Mouse (Mus musculus) midbrain, embryonic 16.5 days (tissue): ENCODE measurements at regions not wholly inside any gene's neighbourhood (a gene's known extent, or its start where the extent isn't known, plus 50 kb on each side); places are given as distances from the start of the nearest gene placed in this dataset.
"Not testable (repeated sequence)": the region's sequence is repeated elsewhere in the genome, so short reads cannot be mapped to it uniquely, and the experiment has no call there.

Experiments used
- ATAC-seq: fragments of 200-750 bp; cut with Nextera tagmentation; 2 replicates; pipeline ENCODE4 v1.8.0; 2017; ENCODE audit warnings: moderate TSS enrichment
- H3K27ac ChIP-seq: fragments of 300-500 bp; sonication (generic); 2 replicates; pipeline ENCODE4 v1.5.1; 2014; ENCODE audit warnings: mild to moderate bottlenecking, low read length, mixed read lengths
- H3K27me3 ChIP-seq: fragments of 300-500 bp; sonication (generic); 2 replicates; pipeline ENCODE4 v1.6.1; 2014; ENCODE audit warnings: low read depth, low read length, mixed read lengths; ENCODE audit not compliant: control insufficient read depth, insufficient read depth
- H3K36me3 ChIP-seq: fragments of 300-500 bp; sonication (generic); 2 replicates; pipeline ENCODE4 v1.6.1; 2014; ENCODE audit warnings: mild to moderate bottlenecking, low read length, moderate library complexity, mixed read lengths; ENCODE audit not compliant: control insufficient read depth, insufficient read depth
- H3K4me1 ChIP-seq: fragments of 300-500 bp; sonication (generic); 2 replicates; pipeline ENCODE4 v1.6.1; 2014; ENCODE audit warnings: mild to moderate bottlenecking, low read length, mixed read lengths; ENCODE audit not compliant: control insufficient read depth, insufficient read depth
- H3K4me2 ChIP-seq: fragments of 300-500 bp; sonication (generic); 2 replicates; pipeline ENCODE4 v1.6.1; 2014; ENCODE audit warnings: mild to moderate bottlenecking, low read length, mixed read lengths
- H3K4me3 ChIP-seq: fragments of 300-500 bp; sonication (generic); 2 replicates; pipeline ENCODE4 v1.5.1; 2014; ENCODE audit warnings: low read depth, mild to moderate bottlenecking, low read length, moderate library complexity, mixed read lengths
- H3K9ac ChIP-seq: fragments of 300-500 bp; sonication (generic); 2 replicates; pipeline ENCODE4 v1.6.1; 2014; ENCODE audit warnings: low read depth, low read length, mixed read lengths
- H3K9me3 ChIP-seq: fragments of 300-500 bp; sonication (generic); replicated peaks from 2 replicates; pipeline ENCODE4 v1.6.1; 2014; ENCODE audit warnings: mild to moderate bottlenecking, low read length, mixed read lengths; ENCODE audit not compliant: control insufficient read depth, poor library complexity, severe bottlenecking
- whole genome bisulfite sequencing: fragments of 180-500 bp; shearing (Covaris S2); extraction: QIAGEN DNeasy Blood & Tissue Kit; methylation state at CpG from one replicate; pipeline ENCODE4 v1.1.7; 2014; 5-methylcytosine and 5-hydroxymethylcytosine counted together

DNA sequence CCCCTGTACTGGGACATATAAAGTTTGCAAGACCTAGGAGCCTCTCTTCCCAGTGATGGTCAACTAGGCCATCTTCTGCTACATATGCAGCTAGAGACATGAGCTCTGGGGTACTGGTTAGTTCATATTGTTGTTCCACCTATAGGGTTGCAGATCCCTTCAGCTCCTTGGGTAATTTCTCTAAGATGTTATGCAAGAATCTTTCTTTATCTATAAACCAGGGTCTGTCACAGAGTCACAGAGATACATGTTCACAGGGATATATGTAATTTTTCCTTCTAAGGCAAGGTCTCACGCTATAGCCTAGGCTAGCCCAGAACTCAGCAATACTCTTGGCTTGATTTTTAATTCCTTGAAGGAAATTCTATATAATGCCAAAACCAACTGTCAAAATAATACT is 56.9 kb downstream of the Zfp36l1 start:
- H3K4me3 ChIP-seq, ATAC-seq, H3K27me3 ChIP-seq, H3K9me3 ChIP-seq, H3K9ac ChIP-seq, H3K4me2 ChIP-seq, H3K36me3 ChIP-seq, H3K27ac ChIP-seq, H3K4me1 ChIP-seq: not testable (repeated sequence)
- WGBS: 100% methylated on average over 1 of the region's 1 CpGs

DNA sequence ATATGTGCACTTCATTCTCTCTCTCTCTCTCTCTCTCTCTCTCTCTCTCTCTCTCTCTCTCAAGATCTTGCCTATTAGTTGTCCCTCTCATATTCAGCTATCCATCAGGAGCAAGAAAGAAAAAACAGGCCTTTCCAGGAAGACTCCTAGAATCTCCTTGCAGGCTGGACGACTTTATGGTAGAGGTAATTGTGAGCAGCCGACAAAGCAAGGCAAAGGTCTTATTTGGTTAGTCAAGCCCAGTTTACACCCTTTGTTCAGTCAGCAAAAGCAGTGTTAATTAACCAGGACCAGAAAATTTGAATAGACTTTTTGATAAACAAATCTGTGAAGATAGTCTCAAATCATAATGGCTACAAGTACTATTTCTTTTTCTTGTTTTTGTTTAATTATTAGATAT is 57.4 kb downstream of the Zfp36l1 start:
- no peak for ATAC-seq
- no peaks in the 10 kb centered on the region for H3K27me3 ChIP-seq
- H3K9me3 ChIP-seq: no peaks in the 10 kb centered on the region
- WGBS: 51% methylated on average over 2 of the region's 2 CpGs
- H3K4me1 ChIP-seq: peaks cover 4% of the 10 kb centered on the region
- H3K27ac ChIP-seq: no peak overlapping the region
- H3K9ac ChIP-seq: no peak overlapping the region
- H3K36me3 ChIP-seq: no peaks in the 10 kb centered on the region
- H3K4me3 ChIP-seq: no peak overlapping the region
- no peak overlapping the region for H3K4me2 ChIP-seq

DNA sequence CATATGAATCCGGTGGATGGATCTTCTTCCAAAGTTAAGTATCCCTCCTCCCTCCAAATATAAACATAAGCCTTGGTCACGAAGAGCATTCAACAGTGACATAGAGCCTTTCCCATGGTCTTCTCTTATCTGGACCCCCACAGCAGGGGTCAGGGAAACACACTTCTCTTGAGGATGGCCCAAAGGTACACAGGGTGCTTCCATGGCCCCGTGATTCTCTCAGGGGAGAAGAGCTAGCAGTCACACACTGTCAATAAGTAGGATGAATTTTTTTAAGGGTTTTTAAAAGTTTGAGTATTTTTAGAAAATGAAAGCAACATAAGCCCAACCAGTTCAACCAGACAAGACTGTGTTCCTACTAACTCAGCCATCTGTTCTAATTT is 58.2 kb downstream of the Zfp36l1 start:
- H3K4me2 ChIP-seq: no peak overlapping the region
- H3K36me3 ChIP-seq: no peaks in the 10 kb centered on the region
- H3K9ac ChIP-seq: no peak overlapping the region
- no peak overlapping the region for H3K27ac ChIP-seq
- no peak overlapping the region for H3K4me3 ChIP-seq
- H3K27me3 ChIP-seq: no peaks in the 10 kb centered on the region
- H3K9me3 ChIP-seq: no peaks in the 10 kb centered on the region
- WGBS: 93% methylated on average over 3 of the region's 3 CpGs
- ATAC-seq: no peak
- H3K4me1 ChIP-seq: no peaks in the 10 kb centered on the region

DNA sequence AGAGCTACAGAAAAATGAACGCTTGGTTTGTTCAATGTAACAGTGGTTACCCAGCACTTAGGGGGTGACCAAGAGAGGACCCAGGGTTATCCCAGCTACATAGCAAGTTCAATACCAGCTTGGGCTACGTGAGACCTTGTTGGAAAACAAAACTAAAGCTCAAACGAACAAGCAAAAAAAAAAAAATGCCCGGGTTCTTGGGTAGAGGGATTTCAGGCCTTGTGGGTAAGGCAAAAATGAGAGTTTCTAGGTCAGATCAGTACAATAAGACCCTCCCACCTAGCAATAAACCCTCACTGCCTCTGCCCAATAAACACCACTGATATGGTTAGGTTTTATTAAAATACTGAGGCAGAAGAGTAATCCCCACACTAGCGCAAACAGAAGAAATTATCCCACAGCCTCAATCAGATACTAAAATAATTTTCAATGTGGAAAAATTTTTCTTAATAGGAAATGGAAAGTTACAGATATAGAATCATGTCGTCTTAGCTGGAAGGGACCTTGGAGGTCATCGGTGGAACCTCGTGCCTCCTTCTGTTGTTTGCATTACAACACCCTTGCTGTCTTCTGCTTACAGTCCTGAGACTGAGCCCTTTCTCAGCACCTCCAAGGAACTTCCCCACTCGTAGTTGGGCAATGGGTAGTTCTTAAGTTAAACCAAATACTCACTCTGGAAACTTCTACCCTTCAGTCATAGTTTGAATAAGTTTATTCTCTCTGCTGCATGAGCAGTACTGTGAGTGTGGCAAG is 58.7 kb downstream of the Zfp36l1 start:
- Histone ChIP-seq H3K27ac (no peak overlapping the region; the same call in 1 of the 2 replicates), H3K9ac (no peak overlapping the region), H3K9me3 (no peaks in the 10 kb centered on the region), H3K4me3 (no peak overlapping the region), H3K27me3 (no peaks in the 10 kb centered on the region), H3K36me3 (no peaks in the 10 kb centered on the region), H3K4me1 (no peaks in the 10 kb centered on the region), H3K4me2 (no peak overlapping the region)
- ATAC-seq: no peak
- 83% methylated on average over 9 of the region's 9 CpGs for WGBS

DNA sequence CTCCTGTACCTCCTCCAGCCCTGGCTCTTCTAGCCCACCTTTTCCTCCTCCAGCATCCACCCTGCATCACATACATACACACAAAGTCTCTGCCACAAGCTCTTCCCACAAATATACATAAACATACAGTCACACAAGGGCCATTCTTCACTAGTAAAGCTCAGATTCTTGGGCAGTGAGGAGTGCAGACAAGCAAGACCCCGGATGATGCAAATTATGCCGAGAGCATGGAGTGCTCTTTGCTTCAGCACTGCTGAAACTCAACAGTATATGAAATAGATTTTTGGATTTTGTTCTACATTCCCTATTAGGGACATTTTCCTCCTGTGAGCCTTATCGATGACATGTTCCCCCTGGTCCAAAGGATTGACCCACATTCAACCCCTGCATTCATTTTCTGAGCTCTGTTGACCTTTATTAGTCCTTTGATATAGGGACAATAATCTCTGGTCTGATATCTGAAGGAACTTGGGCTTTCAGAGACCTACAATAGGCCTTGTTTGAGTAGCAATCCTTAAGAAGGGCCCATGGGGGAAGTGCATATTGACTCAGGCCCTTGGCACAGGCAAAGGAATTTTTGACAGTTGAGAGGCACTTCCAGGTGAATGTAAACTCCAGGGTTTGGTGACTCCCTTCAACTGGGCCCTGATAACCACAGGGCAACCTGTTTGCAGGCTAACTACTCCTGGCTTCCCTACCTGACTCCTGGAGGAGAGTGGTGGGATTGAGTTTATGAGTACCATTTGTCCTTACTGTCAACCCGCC is 64.4 kb downstream of the Zfp36l1 start:
- ATAC-seq: no peak
- Histone ChIP-seq H3K9me3 (no peaks in the 10 kb centered on the region), H3K9ac (no peak overlapping the region), H3K4me3 (no peak overlapping the region), H3K36me3 (no peaks in the 10 kb centered on the region), H3K27ac (no peak overlapping the region), H3K27me3 (no peaks in the 10 kb centered on the region), H3K4me1 (no peaks in the 10 kb centered on the region), H3K4me2 (no peak overlapping the region)
- WGBS: 85% methylated on average over 4 of the region's 4 CpGs

DNA sequence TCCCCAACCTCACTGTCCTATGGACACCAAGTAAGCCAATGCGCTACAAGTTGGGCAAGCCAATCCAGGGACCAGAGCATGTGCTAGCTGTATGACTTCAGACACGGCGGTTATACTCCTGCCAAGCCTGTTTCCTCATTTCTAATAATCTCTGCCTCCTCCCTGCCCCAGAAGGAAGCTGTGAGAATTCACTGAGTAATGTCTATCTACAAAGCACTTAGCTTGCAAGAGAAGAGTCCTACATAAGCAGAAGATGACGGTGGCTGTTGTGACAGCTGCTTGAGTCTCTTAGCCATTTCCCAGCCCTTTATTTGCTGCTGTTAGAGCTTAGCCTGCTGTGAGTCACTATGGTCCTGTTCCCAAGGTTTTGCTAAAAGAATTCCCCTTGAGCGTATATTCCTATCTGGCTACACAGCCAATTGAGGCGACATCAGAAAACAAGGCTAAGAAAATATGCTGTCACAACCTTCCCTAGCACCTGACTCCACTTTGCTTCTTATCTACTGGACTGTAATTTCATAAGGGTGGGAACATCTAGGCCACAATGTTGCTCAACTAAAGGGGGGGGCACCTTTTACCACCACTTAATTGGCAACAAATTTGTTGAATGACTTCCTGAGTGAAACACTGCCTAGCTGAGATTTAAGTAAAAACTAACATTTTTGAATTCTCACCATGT is 66.0 kb downstream of the Zfp36l1 start:
- WGBS: 72% methylated on average over 6 of the region's 6 CpGs
- H3K27ac ChIP-seq: no peak overlapping the region
- no peaks in the 10 kb centered on the region for H3K4me1 ChIP-seq
- H3K9me3 ChIP-seq: no peaks in the 10 kb centered on the region
- no peak overlapping the region for H3K4me3 ChIP-seq
- no peaks in the 10 kb centered on the region for H3K27me3 ChIP-seq
- H3K36me3 ChIP-seq: no peaks in the 10 kb centered on the region
- ATAC-seq: no peak
- H3K9ac ChIP-seq: no peak overlapping the region
- H3K4me2 ChIP-seq: no peak overlapping the region

DNA sequence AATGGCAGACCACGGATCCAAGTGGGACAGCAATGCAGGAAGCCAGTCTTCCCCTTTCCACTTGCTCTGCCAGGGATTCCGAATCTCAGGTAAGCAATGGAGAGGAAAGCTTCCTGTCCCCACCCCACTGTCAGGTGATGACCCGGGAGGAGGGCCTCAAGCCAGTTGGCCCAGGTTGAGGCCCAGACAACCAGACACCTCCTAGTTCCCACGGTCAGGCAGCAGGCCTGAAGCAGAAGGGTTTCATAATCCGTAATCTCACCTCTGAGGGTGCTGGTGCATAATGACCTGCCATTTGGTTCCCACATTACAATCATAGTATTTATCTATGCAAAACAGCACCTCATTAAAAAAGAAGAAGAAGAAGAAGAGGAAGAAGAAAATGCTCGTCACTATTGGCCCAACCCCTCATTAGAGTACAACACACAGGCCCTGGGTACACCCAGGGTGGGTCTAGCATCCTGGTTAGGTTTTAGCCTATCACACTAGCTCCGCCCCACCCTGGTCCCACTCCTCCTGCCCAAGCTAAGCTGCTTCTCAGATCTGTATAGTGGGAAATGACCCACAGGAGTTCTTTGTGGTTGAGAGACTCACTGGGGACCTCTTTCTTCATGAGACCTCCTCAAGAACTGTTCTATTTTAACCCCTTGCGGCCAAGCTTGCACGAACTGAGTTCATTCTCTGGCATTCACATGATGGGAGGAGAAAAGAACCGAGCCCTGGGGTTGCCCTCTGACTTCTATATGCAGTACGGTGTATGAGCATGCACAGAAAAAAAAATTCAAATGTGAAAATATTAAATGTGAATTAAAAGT is 71.1 kb downstream of the Zfp36l1 start:
- no peak for ATAC-seq
- H3K27me3 ChIP-seq: no peaks in the 10 kb centered on the region
- H3K9ac ChIP-seq: no peak overlapping the region
- H3K9me3 ChIP-seq: no peaks in the 10 kb centered on the region
- no peak overlapping the region for H3K27ac ChIP-seq
- no peaks in the 10 kb centered on the region for H3K4me1 ChIP-seq
- H3K36me3 ChIP-seq: no peaks in the 10 kb centered on the region
- no peak overlapping the region for H3K4me3 ChIP-seq
- WGBS: 87% methylated on average over 11 of the region's 11 CpGs
- H3K4me2 ChIP-seq: no peak overlapping the region

DNA sequence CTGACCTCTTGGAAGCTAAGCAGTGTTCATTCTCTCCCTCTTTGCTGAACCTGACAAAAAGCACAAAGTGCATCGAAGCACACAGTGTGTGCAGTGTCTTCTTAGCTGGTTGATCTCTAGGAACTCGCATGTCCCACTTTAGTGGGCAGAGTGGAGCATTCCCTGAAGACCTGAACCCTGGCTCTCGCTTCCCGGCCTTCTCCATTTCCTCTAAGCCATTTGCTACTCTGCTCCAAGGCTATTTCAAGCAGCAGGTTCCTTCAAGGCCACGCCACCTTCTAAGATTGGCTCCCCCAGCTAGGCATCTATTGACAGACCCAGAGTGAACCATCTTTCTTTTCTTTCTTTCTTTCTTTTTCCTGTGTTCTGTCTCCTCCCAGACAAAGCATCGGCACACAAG is 71.8 kb downstream of the Zfp36l1 start:
- WGBS: 85% methylated on average over 6 of the region's 6 CpGs
- H3K27ac ChIP-seq: no peak overlapping the region
- ATAC-seq: no peak
- H3K36me3 ChIP-seq: no peaks in the 10 kb centered on the region
- no peaks in the 10 kb centered on the region for H3K4me1 ChIP-seq
- no peaks in the 10 kb centered on the region for H3K27me3 ChIP-seq
- no peak overlapping the region for H3K4me2 ChIP-seq
- H3K9ac ChIP-seq: no peak overlapping the region
- H3K4me3 ChIP-seq: no peak overlapping the region
- no peaks in the 10 kb centered on the region for H3K9me3 ChIP-seq
